In genomic region chr4:33496985-33497384, GRCm38 (mm10) we compare ENCODE assay signal across 28 mouse cellular contexts.
DNase-seq lines count a peak whose midpoint lies in the region; ATAC-seq and TF ChIP-seq lines count a peak whose summit lies in the region.
"Had no signal": no experiment of that assay in that cellular context is flagged by ENCODE, and none has a peak within 500 bp of the region (broad histone marks: within the 10 kb centered on the region; RNA-seq: fewer than 3 reads in every experiment).

No protein-coding gene starts in this region.

- no peaks in the 10 kb centered on the region for H3K9me3 ChIP-seq in forebrain, embryonic 15.5 days
- H3K9me3 ChIP-seq in forebrain, embryonic 12.5 days = peaks cover 4% of the 10 kb centered on the region; the same call in 1 of the 2 replicates
- H3K9me3 ChIP-seq in hindbrain, embryonic 12.5 days (replicated peaks) = no peaks in the 10 kb centered on the region
- peaks cover 6% of the 10 kb centered on the region; the same call in 1 of the 2 replicates for H3K9me3 ChIP-seq in hindbrain, embryonic 14.5 days (ENCODE audit: control insufficient read depth, low read length)
- H3K9me3 ChIP-seq in lung, embryonic 14.5 days (ENCODE audit: low read depth, low read length) = no peaks in the 10 kb centered on the region
- H3K9me3 ChIP-seq: hindbrain, embryonic 10.5 days; megakaryocyte, embryonic 14.5 days had no signal

- H3K4me3 ChIP-seq in forebrain, embryonic 15.5 days = no peak overlapping the region
- H3K4me3 ChIP-seq in forebrain, embryonic 12.5 days (replicated peaks) = no peak overlapping the region
- no peak overlapping the region for H3K4me3 ChIP-seq in hindbrain, embryonic 12.5 days
- no peak overlapping the region for H3K4me3 ChIP-seq in hindbrain, embryonic 14.5 days (replicated peaks; ENCODE audit: low read length)
- no peak overlapping the region for H3K4me3 ChIP-seq in lung, embryonic 14.5 days (ENCODE audit: low read depth, low read length)
- H3K4me3 ChIP-seq: hindbrain, embryonic 10.5 days; megakaryocyte, embryonic 14.5 days; midbrain, embryonic 15.5 days had no signal

- ATAC-seq in forebrain, embryonic 15.5 days (replicated peaks) = no peak
- no peak for ATAC-seq in forebrain, embryonic 12.5 days (ENCODE audit: low FRiP score)
- ATAC-seq in hindbrain, embryonic 12.5 days (ENCODE audit: low FRiP score) = no peak
- no peak for ATAC-seq in hindbrain, embryonic 14.5 days (ENCODE audit: low FRiP score)
- ATAC-seq in lung, embryonic 14.5 days (ENCODE audit: insufficient read depth) = no peak
- ATAC-seq: hindbrain, postnatal 0 days; intestine, embryonic 16.5 days; midbrain, embryonic 15.5 days had no signal

- no peak overlapping the region for H3K9ac ChIP-seq in forebrain, embryonic 15.5 days (replicated peaks)
- no peak overlapping the region for H3K9ac ChIP-seq in forebrain, embryonic 12.5 days
- no peak overlapping the region for H3K9ac ChIP-seq in hindbrain, embryonic 12.5 days
- no peak overlapping the region for H3K9ac ChIP-seq in hindbrain, embryonic 14.5 days
- H3K9ac ChIP-seq in lung, embryonic 14.5 days = no peak overlapping the region
- H3K9ac ChIP-seq: liver, embryonic 14.5 days; midbrain, embryonic 15.5 days had no signal

- WGBS in forebrain, embryonic 15.5 days = 49% methylated on average over 2 of the region's 2 CpGs
- WGBS in forebrain, embryonic 12.5 days = 56% methylated on average over 2 of the region's 2 CpGs
- WGBS in hindbrain, embryonic 12.5 days = 39% methylated on average over 2 of the region's 2 CpGs
- 30% methylated on average over 2 of the region's 2 CpGs for WGBS in hindbrain, embryonic 14.5 days
- 45% methylated on average over 2 of the region's 2 CpGs for WGBS in lung, embryonic 14.5 days

- no peak for DNase-seq in hindbrain, embryonic 14.5 days (ENCODE audit: low spot score)
- peak; percentile 57 for DNase-seq in lung, embryonic 14.5 days
- no peak for DNase-seq in lung, postnatal 36 days
- peak; percentile 25 for DNase-seq in brain, adult 2 months (ENCODE audit: low read depth, low spot score)
- no peak for DNase-seq in T-cell, adult 2 months (ENCODE audit: low spot score)
- DNase-seq: adrenal gland, adult 8-10 months; cerebellum, adult 8-10 months; cerebellum, postnatal 25 days; gastrocnemius, postnatal 14 days; heart, adult 11 months; heart, postnatal 10 days; layer of hippocampus, postnatal 36 days; left cerebral cortex, postnatal 4 days; liver; lung, adult 2 months; lung, postnatal 4 days; right cerebral cortex, postnatal 25 days; thymus, postnatal 14 days had no signal

- H3K27ac ChIP-seq in forebrain, embryonic 15.5 days (replicated peaks) = 0 out of 2 replicates have a peak overlapping the region, but pooled peaks have one; percentile 5
- no peak overlapping the region for H3K27ac ChIP-seq in forebrain, embryonic 12.5 days
- H3K27ac ChIP-seq in hindbrain, embryonic 12.5 days = 0 out of 2 replicates have a peak overlapping the region, but pooled peaks have one; percentile 23
- H3K27ac ChIP-seq in hindbrain, embryonic 14.5 days = no peak overlapping the region
- H3K27ac ChIP-seq in lung, embryonic 14.5 days (ENCODE audit: low read depth) = no peak overlapping the region
- H3K27ac ChIP-seq: hindbrain, embryonic 10.5 days; hindbrain, postnatal 0 days; liver, embryonic 14.5 days; midbrain, embryonic 15.5 days had no signal

- no peaks in the 10 kb centered on the region for H3K36me3 ChIP-seq in forebrain, embryonic 15.5 days
- H3K36me3 ChIP-seq in forebrain, embryonic 12.5 days (replicated peaks) = peaks cover 9% of the 10 kb centered on the region; the same call in 1 of the 2 replicates
- H3K36me3 ChIP-seq in hindbrain, embryonic 12.5 days = peaks cover 3% of the 10 kb centered on the region; the same call in 1 of the 2 replicates
- H3K36me3 ChIP-seq in hindbrain, embryonic 14.5 days (replicated peaks; ENCODE audit: control insufficient read depth, insufficient read depth) = peaks cover 8% of the 10 kb centered on the region; the same call in 1 of the 2 replicates
- H3K36me3 ChIP-seq in lung, embryonic 14.5 days (ENCODE audit: insufficient read depth) = peaks cover 5% of the 10 kb centered on the region; the same call in 1 of the 2 replicates
- H3K36me3 ChIP-seq: midbrain, embryonic 15.5 days had no signal

- no peaks in the 10 kb centered on the region for H3K27me3 ChIP-seq in forebrain, embryonic 15.5 days
- H3K27me3 ChIP-seq in forebrain, embryonic 12.5 days = no peaks in the 10 kb centered on the region
- no peaks in the 10 kb centered on the region for H3K27me3 ChIP-seq in hindbrain, embryonic 12.5 days
- no peaks in the 10 kb centered on the region for H3K27me3 ChIP-seq in hindbrain, embryonic 14.5 days (ENCODE audit: control insufficient read depth, insufficient read depth, low read length)
- H3K27me3 ChIP-seq in lung, embryonic 14.5 days (ENCODE audit: insufficient read depth, low read length) = no peaks in the 10 kb centered on the region
- H3K27me3 ChIP-seq: megakaryocyte, embryonic 14.5 days; midbrain, embryonic 15.5 days had no signal

- H3K4me2 ChIP-seq in forebrain, embryonic 15.5 days (replicated peaks) = no peak overlapping the region
- H3K4me2 ChIP-seq in forebrain, embryonic 12.5 days = no peak overlapping the region
- H3K4me2 ChIP-seq in hindbrain, embryonic 12.5 days (replicated peaks) = no peak overlapping the region
- H3K4me2 ChIP-seq in hindbrain, embryonic 14.5 days (replicated peaks) = no peak overlapping the region
- no peak overlapping the region for H3K4me2 ChIP-seq in lung, embryonic 14.5 days
- H3K4me2 ChIP-seq: heart, embryonic 11.5 days; midbrain, embryonic 15.5 days had no signal

- TF ChIP-seq CTCF in lung, embryonic 14.5 days (IDR thresholded peaks at IDR 0.05; ENCODE audit: low read depth) = no peak

- peaks cover 22% of the 10 kb centered on the region for H3K4me1 ChIP-seq in forebrain, embryonic 15.5 days
- H3K4me1 ChIP-seq in forebrain, embryonic 12.5 days = peaks cover 22% of the 10 kb centered on the region; the same call in 1 of the 2 replicates
- H3K4me1 ChIP-seq in hindbrain, embryonic 12.5 days = peaks cover 17% of the 10 kb centered on the region
- H3K4me1 ChIP-seq in hindbrain, embryonic 14.5 days (replicated peaks; ENCODE audit: control insufficient read depth, insufficient read depth, low read length) = peaks cover 19% of the 10 kb centered on the region; the same call in 1 of the 2 replicates
- no peaks in the 10 kb centered on the region for H3K4me1 ChIP-seq in lung, embryonic 14.5 days (ENCODE audit: insufficient read depth)
- H3K4me1 ChIP-seq: megakaryocyte, embryonic 14.5 days had no signal

Comparison
In these comparisons a context has a peak if more than half of its experiments do, and no peak if none do; other contexts are left out.
1. H3K27ac ChIP-seq: peak in forebrain, embryonic 15.5 days (single experiment) and hindbrain, embryonic 12.5 days (single experiment); none in forebrain, embryonic 12.5 days (single experiment), hindbrain, embryonic 14.5 days (single experiment) and lung, embryonic 14.5 days (single experiment).
2. DNase-seq: peak in lung, embryonic 14.5 days (single experiment) and brain, adult 2 months (single experiment); none in hindbrain, embryonic 14.5 days (single experiment), lung, postnatal 36 days (single experiment) and T-cell, adult 2 months (single experiment).